Mouse (Mus musculus): ENCODE results near the gene Immt. TPM values are rescaled to one million over a fixed set of nuclear protein-coding genes. Genes with fewer than 3 reads are reported as not detected.

Immt gene
- polyA plus RNA-seq, 1 experiment from 2014 or later: 192 TPM

GRCm38 (mm10) chr6:71804061-71804829 lies 26.9 kb upstream of the Immt start:
- DNase-seq (ENCODE audit: low spot score): peak; percentile 84

GRCm38 (mm10) chr6:71806713-71807112 lies 24.4 kb upstream of the Immt start:
- H3K9me3 ChIP-seq (replicated peaks; ENCODE audit: control insufficient read depth, low read length): no peaks in the 10 kb centered on the region
- H3K27ac ChIP-seq (replicated peaks; ENCODE audit: low read depth, low read length): no peak overlapping the region
- no peaks in the 10 kb centered on the region for H3K36me3 ChIP-seq (replicated peaks; ENCODE audit: control insufficient read depth, insufficient read depth, low read depth, low read length)
- H3K27me3 ChIP-seq (ENCODE audit: control insufficient read depth, insufficient read depth, low read length): no peaks in the 10 kb centered on the region
- H3K4me1 ChIP-seq (ENCODE audit: control insufficient read depth, insufficient read depth, low read length): no peaks in the 10 kb centered on the region
- ATAC-seq (replicated peaks; ENCODE audit: insufficient number of reproducible peaks, low FRiP score, low TSS enrichment, low read depth) (no peak), DNase-seq (ENCODE audit: low spot score) (no peak)
- H3K9ac ChIP-seq (replicated peaks; ENCODE audit: low read length): no peak overlapping the region
- H3K4me2 ChIP-seq (ENCODE audit: low read depth, low read length): no peak overlapping the region
- no peak overlapping the region for H3K4me3 ChIP-seq (ENCODE audit: low read depth, low read length)
- 62% methylated on average over 1 of the region's 1 CpGs for WGBS

More at GRCm38 (mm10) chr6:71804061-71804829, 26.9 kb upstream of the Immt start:
- ATAC-seq (replicated peaks; ENCODE audit: insufficient number of reproducible peaks, low FRiP score, low TSS enrichment, low read depth): peak; percentile 74
- Histone ChIP-seq H3K9ac (replicated peaks; ENCODE audit: low read length) (no peak overlapping the region), H3K27ac (replicated peaks; ENCODE audit: low read depth, low read length) (no peak overlapping the region), H3K4me3 (ENCODE audit: low read depth, low read length) (no peak overlapping the region), H3K4me1 (ENCODE audit: control insufficient read depth, insufficient read depth, low read length) (no peaks in the 10 kb centered on the region), H3K36me3 (replicated peaks; ENCODE audit: control insufficient read depth, insufficient read depth, low read depth, low read length) (no peaks in the 10 kb centered on the region), H3K4me2 (ENCODE audit: low read depth, low read length) (no peak overlapping the region), H3K27me3 (ENCODE audit: control insufficient read depth, insufficient read depth, low read length) (no peaks in the 10 kb centered on the region), H3K9me3 (replicated peaks; ENCODE audit: control insufficient read depth, low read length) (no peaks in the 10 kb centered on the region)
- WGBS: 32% methylated on average over 12 of the region's 12 CpGs

DNA sequence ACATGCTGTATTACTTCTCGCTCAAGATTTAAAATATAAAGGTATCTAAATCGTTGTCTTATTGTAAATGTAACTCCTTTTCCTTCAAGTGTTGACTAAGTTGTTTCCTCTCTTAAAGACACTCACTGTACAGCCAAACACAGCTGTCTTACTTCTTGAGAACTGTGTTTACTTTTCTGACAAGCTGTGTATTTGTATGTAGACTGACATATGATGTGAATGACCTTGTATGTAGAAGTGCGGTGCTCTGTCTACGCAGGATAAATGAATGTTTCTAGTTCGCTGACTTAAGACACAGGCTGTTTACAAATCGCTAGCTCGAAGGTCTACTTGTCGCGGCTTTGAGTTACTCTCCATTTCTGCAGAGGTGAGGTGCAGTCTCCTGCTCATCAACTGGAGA lies 21.2 kb upstream of the Immt start:
- Histone ChIP-seq H3K27ac (replicated peaks; ENCODE audit: low read depth, low read length) (no peak overlapping the region), H3K9ac (replicated peaks; ENCODE audit: low read length) (no peak overlapping the region), H3K4me3 (ENCODE audit: low read depth, low read length) (no peak overlapping the region), H3K9me3 (replicated peaks; ENCODE audit: control insufficient read depth, low read length) (no peaks in the 10 kb centered on the region), H3K27me3 (ENCODE audit: control insufficient read depth, insufficient read depth, low read length) (no peaks in the 10 kb centered on the region), H3K4me1 (ENCODE audit: control insufficient read depth, insufficient read depth, low read length) (no peaks in the 10 kb centered on the region), H3K4me2 (ENCODE audit: low read depth, low read length) (no peak overlapping the region), H3K36me3 (replicated peaks; ENCODE audit: control insufficient read depth, insufficient read depth, low read depth, low read length) (no peaks in the 10 kb centered on the region)
- DNase-seq (ENCODE audit: low spot score) (no peak), ATAC-seq (replicated peaks; ENCODE audit: insufficient number of reproducible peaks, low FRiP score, low TSS enrichment, low read depth) (no peak)
- 93% methylated on average over 9 of the region's 9 CpGs for WGBS

DNA sequence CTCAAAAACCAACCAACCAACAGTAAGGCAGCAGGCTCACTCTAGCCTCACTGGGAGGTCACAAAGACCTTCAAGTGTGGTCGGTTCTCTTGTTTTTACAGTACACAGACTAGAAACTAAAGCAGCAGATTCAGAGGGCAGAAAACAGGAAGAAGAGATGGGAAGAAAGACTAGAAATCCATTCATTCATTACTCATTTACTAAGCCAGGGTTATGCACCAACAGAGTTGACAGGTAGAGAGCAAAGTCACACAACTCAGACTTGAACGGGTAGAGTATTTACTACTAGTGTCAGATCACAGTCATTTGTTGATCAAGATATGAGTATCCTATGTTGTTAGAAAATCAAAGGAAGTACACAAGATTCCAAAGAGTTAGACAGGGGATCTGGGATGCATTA lies 18.3 kb upstream of the Immt start:
- H3K9me3 ChIP-seq (replicated peaks; ENCODE audit: control insufficient read depth, low read length): no peaks in the 10 kb centered on the region
- H3K4me3 ChIP-seq (ENCODE audit: low read depth, low read length): no peak overlapping the region
- H3K36me3 ChIP-seq (replicated peaks; ENCODE audit: control insufficient read depth, insufficient read depth, low read depth, low read length): no peaks in the 10 kb centered on the region; the same call in 1 of the 2 replicates
- 83% methylated on average over 2 of the region's 2 CpGs for WGBS
- H3K9ac ChIP-seq (replicated peaks; ENCODE audit: low read length): no peak overlapping the region
- H3K27me3 ChIP-seq (ENCODE audit: control insufficient read depth, insufficient read depth, low read length): no peaks in the 10 kb centered on the region
- no peak overlapping the region for H3K27ac ChIP-seq (replicated peaks; ENCODE audit: low read depth, low read length)
- no peak overlapping the region for H3K4me2 ChIP-seq (ENCODE audit: low read depth, low read length)
- ATAC-seq (replicated peaks; ENCODE audit: insufficient number of reproducible peaks, low FRiP score, low TSS enrichment, low read depth) (no peak), DNase-seq (ENCODE audit: low spot score) (no peak)
- H3K4me1 ChIP-seq (ENCODE audit: control insufficient read depth, insufficient read depth, low read length): no peaks in the 10 kb centered on the region

DNA sequence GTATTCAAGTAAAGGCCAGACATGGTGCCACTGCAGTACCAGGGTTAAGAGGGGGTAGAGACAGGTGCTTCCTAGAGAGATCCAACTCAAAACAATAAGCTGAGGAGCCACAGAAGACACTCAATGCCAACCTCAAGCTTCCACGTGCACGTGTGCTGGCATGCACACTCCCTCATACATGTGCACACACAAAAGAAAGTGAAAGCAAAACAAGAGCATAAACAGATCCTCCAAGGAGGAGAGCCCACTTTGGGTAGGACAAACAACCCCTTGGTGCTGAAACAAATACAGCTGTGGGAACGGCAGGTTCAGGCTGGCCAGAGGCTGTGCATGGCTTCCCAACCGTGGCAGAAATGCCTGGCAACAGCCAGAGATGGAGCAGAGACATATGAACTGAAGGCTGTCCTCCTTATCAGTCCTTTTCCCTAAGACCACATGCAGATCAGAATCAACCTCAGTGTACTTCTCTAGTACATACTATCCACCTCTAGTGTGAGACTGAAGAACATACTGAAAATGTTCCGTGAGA lies 11.3 kb upstream of the Immt start:
- no peak overlapping the region for H3K27ac ChIP-seq (replicated peaks; ENCODE audit: low read depth, low read length)
- H3K36me3 ChIP-seq (replicated peaks; ENCODE audit: control insufficient read depth, insufficient read depth, low read depth, low read length): no peaks in the 10 kb centered on the region; the same call in 1 of the 2 replicates
- no peak for DNase-seq (ENCODE audit: low spot score)
- no peak overlapping the region for H3K4me3 ChIP-seq (ENCODE audit: low read depth, low read length)
- no peak overlapping the region for H3K9ac ChIP-seq (replicated peaks; ENCODE audit: low read length)
- no peaks in the 10 kb centered on the region for H3K27me3 ChIP-seq (ENCODE audit: control insufficient read depth, insufficient read depth, low read length)
- no peak overlapping the region for H3K4me2 ChIP-seq (ENCODE audit: low read depth, low read length)
- WGBS: 87% methylated on average over 5 of the region's 5 CpGs
- H3K9me3 ChIP-seq (replicated peaks; ENCODE audit: control insufficient read depth, low read length): no peaks in the 10 kb centered on the region
- H3K4me1 ChIP-seq (ENCODE audit: control insufficient read depth, insufficient read depth, low read length): no peaks in the 10 kb centered on the region
- no peak for ATAC-seq (replicated peaks; ENCODE audit: insufficient number of reproducible peaks, low FRiP score, low TSS enrichment, low read depth)

DNA sequence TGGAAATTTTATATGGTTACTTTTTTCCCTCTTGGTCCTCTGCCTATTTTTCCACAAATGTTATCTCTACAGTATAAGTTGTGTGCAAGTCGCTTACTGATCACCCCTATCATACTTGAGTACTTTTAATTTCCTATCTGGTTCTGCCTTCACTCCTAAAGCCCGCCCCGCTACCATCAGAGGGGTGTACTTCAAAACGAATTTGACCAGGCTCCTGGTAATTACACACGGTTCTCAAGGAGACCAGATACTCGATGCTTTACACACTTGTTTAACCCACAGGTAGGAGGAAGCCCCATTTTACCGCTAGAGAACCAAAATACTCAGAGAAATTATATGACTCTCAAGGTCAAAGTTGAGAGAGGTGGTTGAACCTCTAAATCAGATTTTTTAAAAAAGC lies 8.0 kb upstream of the Immt start:
- H3K36me3 ChIP-seq (replicated peaks; ENCODE audit: control insufficient read depth, insufficient read depth, low read depth, low read length): no peaks in the 10 kb centered on the region; the same call in 1 of the 2 replicates
- DNase-seq (ENCODE audit: low spot score) (no peak), ATAC-seq (replicated peaks; ENCODE audit: insufficient number of reproducible peaks, low FRiP score, low TSS enrichment, low read depth) (peak; percentile 55)
- no peak overlapping the region for H3K27ac ChIP-seq (replicated peaks; ENCODE audit: low read depth, low read length)
- 2% methylated on average over 7 of the region's 7 CpGs for WGBS
- H3K4me3 ChIP-seq (ENCODE audit: low read depth, low read length): peak overlapping the region; percentile 64
- H3K4me2 ChIP-seq (ENCODE audit: low read depth, low read length): peak overlapping the region; percentile 68
- H3K27me3 ChIP-seq (ENCODE audit: control insufficient read depth, insufficient read depth, low read length): no peaks in the 10 kb centered on the region
- no peaks in the 10 kb centered on the region for H3K4me1 ChIP-seq (ENCODE audit: control insufficient read depth, insufficient read depth, low read length)
- H3K9ac ChIP-seq (replicated peaks; ENCODE audit: low read length): peak overlapping the region; percentile 65
- no peaks in the 10 kb centered on the region for H3K9me3 ChIP-seq (replicated peaks; ENCODE audit: control insufficient read depth, low read length)

DNA sequence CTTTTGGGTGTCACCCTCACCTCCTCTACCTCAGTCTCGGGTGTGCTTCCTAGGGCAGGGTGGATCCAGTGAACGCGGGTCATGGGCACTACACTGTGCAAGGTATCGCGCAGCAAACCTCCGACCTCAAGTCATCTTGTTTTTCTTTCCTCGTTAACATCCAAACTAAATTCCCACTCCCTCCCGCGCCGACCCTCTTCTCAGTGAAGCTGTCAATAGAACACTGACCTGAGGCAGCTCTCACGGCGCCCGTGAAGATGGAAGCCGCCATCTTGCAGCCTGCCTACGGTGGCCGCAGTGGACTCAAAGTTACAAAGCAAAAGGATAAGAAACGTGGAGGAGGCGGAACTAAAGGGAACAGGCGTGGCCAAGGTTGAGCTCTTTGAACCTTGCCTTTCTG lies 7.6 kb upstream of the Immt start:
- Histone ChIP-seq H3K27ac (replicated peaks; ENCODE audit: low read depth, low read length) (no peak overlapping the region), H3K36me3 (replicated peaks; ENCODE audit: control insufficient read depth, insufficient read depth, low read depth, low read length) (no peaks in the 10 kb centered on the region), H3K4me2 (ENCODE audit: low read depth, low read length) (peak overlapping the region; percentile 68), H3K9ac (replicated peaks; ENCODE audit: low read length) (peak overlapping the region; percentile 65), H3K4me3 (ENCODE audit: low read depth, low read length) (peak overlapping the region; percentile 64), H3K4me1 (ENCODE audit: control insufficient read depth, insufficient read depth, low read length) (no peaks in the 10 kb centered on the region), H3K9me3 (replicated peaks; ENCODE audit: control insufficient read depth, low read length) (no peaks in the 10 kb centered on the region), H3K27me3 (ENCODE audit: control insufficient read depth, insufficient read depth, low read length) (no peaks in the 10 kb centered on the region)
- peak; percentile 90 for DNase-seq (ENCODE audit: low spot score)
- ATAC-seq (replicated peaks; ENCODE audit: insufficient number of reproducible peaks, low FRiP score, low TSS enrichment, low read depth): peak; percentile 87
- WGBS: under 1% methylated on average over 19 of the region's 19 CpGs

- ATAC-seq (replicated peaks; ENCODE audit: insufficient number of reproducible peaks, low FRiP score, low TSS enrichment, low read depth): peak; percentile 50; the same call in 1 of the 2 replicates
- peak overlapping the region; percentile 68 for H3K4me2 ChIP-seq (ENCODE audit: low read depth, low read length)
- no peak for DNase-seq (ENCODE audit: low spot score)
- H3K9me3 ChIP-seq (replicated peaks; ENCODE audit: control insufficient read depth, low read length): no peaks in the 10 kb centered on the region
- no peak overlapping the region for H3K27ac ChIP-seq (replicated peaks; ENCODE audit: low read depth, low read length)
- H3K4me3 ChIP-seq (ENCODE audit: low read depth, low read length): peak overlapping the region; percentile 64
- no peaks in the 10 kb centered on the region for H3K36me3 ChIP-seq (replicated peaks; ENCODE audit: control insufficient read depth, insufficient read depth, low read depth, low read length)
- H3K27me3 ChIP-seq (ENCODE audit: control insufficient read depth, insufficient read depth, low read length): no peaks in the 10 kb centered on the region
- H3K9ac ChIP-seq (replicated peaks; ENCODE audit: low read length): peak overlapping the region; percentile 65; the same call in 1 of the 2 replicates
- no peaks in the 10 kb centered on the region for H3K4me1 ChIP-seq (ENCODE audit: control insufficient read depth, insufficient read depth, low read length)
- 33% methylated on average over 3 of the region's 3 CpGs for WGBS
These were observed 7.2 kb upstream of the Immt start for GRCm38 (mm10) chr6:71823961-71824360.

Measured in embryonic facial prominence, embryonic 11.5 days (tissue).